Mouse (Mus musculus) spleen, postnatal 4 days (tissue): ENCODE data around the gene Mafg.
A peak's percentile ranks its signal among the peaks of the same experiment; 100 is the strongest.

ENCODE experiments used
- DNase-seq, 2 experiments: peaks; one replicate each; pipeline ENCODE4 v3.0.0; 2022; ENCODE audit warnings: low spot score in 2 of 2

Mafg gene

DNA sequence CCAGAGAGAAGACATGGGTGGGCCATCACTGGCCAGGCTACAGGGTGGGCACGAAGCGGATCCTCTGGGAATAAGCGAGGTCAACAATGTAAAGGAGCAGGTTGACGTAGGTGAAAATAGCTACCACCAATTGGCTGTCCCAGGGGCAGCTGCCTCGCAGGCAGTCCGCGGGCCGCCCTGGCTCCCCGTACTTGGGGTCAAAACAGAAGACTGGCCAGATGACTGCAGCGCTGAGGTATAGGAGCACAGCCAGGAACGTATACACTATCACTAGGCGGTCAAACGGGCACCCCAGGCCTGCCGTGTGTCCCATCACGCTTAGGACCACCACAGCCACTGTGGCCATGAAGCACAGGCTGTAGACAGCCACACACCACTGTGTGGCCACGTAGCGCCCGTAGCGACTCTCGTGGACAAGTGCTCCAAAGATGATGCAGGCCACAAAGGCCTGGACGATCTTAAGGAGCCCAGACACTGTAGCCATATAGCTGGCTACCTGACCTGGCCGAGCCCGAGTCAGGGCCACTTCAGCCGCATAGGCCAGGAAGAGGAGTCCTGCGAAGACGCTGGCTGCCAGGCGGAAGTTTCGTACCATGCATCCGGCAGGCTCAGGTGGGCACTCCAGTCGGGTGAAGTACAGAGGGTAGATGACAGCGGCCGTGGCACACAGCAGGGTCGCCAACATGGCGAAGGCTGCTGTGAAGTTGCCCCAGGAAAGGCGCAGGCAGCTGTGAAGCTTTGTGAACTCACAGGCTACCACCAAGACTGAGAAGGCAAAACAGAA lies 13.8 kb upstream of the Mafg start:
- peak in 1 of 2 experiments; percentile 64 for DNase-seq

DNA sequence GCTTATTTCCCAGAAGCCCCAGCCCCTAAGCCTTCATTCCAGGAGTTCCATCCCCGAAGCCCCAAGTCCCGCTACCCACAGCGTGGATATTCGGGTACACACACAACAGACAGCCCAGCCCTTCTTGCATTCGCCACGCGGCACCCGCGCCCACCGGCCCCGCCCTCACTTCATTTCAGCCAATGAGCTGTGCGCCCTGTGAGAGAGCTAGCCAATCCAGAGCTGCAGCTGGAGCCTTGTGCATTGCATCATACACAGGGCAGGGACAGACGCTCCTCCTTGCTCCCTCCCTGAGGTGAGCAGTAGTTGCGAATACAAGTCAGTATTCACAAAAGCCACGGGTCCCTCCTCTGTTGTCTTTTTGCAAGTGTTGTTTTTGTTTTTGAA lies 10.2 kb upstream of the Mafg start, which contains the start of gene Pycr1:
Gene Pycr1, minus strand, starts transcription at position 169 of the 387 bp plus-strand sequence.
- DNase-seq = peak; percentile 93 to 96

DNA sequence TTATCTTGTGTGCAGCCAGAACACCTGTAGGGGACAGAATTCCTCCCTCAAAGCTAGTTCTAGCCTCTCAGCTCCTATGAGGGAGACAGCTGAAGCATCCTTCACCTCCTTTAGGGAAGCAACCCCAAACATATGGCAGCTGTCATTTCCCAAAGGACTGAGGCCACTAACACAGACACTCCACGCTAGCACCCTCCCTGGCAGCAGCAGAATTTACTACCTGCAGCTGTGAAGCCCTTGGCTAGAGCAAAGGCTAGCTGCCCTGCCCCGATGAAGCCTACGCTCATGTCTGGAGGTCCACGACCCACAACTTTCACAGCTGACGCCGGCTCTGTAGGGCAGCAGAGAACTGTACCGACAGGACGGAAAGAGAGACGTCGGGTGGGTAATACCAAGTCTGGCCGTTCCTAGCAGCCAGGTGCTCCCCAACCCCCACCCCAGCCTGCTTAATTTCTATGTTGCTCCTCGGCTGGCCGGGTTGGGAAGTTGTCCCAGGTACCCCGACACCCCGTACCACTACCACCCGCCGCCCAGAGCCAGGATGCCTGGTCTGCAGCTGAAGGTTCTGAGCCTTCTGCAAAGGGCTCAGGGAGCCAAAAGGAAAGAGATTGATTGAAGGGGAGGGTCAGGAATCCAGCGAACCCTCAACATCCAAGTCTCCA lies 9.7 kb upstream of the Mafg start:
- no peak for DNase-seq

- DNase-seq = no peak
These were observed 8.5 kb upstream of the Mafg start for GRCm38 (mm10) chr11:120641869-120642268.

GRCm38 (mm10) chr11:120641255-120641654 lies 7.9 kb upstream of the Mafg start:
- peak in 1 of 2 experiments; percentile 59 for DNase-seq

- no peak for DNase-seq
These were observed 1.4 kb upstream of the Mafg start for GRCm38 (mm10) chr11:120634810-120635209.

GRCm38 (mm10) chr11:120632559-120633519 lies 561 bp downstream of the Mafg start:
- DNase-seq = peak; percentile 78 to 89

GRCm38 (mm10) chr11:120631726-120632448 lies 1.5 kb downstream of the Mafg start:
- DNase-seq = peak; percentile 60 to 78

DNA sequence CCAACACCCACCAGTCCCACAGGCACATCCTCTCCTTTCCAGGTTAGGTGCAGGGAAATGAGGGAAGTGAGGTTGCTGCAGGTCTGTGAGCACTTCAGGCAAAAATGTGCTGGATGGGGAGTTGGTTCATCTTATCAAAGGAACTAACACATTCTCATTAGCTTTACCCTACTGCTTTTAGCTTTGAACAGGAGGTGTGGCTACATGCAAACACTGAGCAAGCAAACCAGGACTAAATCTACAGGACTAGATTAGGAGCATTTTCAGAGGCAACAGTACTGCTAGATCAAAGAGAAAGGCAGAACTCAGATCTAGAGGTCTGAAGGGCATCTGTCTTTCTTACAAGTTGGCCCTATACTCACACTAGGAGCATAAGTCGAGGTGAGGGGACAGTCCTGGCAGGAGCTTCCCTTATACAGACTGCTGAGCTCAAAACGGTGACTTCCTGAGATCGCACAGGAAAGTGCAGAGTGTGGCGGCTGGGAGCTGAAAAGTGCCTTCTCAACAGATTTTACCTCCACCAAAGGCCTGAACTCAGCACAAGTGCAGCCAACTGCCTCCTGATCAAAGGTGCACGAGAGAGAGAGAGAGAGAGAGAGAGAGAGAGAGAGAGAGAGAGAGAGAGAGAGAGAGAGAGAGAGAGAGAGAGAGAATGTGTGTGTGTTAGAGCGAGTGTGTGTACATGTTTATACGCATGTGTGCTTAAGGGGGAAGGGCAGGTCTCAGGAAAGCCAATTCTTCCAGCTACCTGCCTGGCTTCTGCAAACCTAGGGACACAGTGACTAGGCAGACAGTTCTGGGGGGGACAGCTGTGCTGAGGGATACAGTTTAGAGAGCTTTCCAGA lies 2.3 kb downstream of the Mafg start:
- peak; percentile 30 to 71 for DNase-seq

GRCm38 (mm10) chr11:120630401-120630871 lies 3.0 kb downstream of the Mafg start:
- peak; percentile 68 to 80 for DNase-seq

DNA sequence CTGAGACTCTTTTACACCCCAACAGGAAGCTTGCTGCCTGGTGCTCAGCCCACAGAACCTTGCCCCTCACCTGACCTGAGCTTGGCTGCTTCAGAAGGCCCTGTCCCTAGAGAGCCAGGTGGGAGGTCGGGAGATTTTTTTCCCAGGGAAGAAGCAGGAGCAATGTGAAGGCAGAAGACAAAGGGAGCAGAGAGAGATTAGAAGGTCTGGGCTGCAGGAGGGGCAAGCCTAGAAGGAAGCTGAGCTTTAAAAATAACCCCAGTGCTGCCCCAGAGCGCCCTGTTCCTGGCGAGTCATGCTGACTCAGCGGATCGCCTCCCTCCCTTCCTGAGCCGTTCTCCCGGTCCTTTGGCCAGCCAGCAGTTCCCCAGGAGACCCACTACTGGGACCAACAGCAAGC lies 3.5 kb downstream of the Mafg start:
- peak; percentile 82 to 90 for DNase-seq

- DNase-seq = peak; percentile 79 to 88
These were observed 4.1 kb downstream of the Mafg start for GRCm38 (mm10) chr11:120629341-120629730.

GRCm38 (mm10) chr11:120628601-120629340 lies 4.6 kb downstream of the Mafg start:
- peak in 1 of 2 experiments; percentile 67 for DNase-seq

DNA sequence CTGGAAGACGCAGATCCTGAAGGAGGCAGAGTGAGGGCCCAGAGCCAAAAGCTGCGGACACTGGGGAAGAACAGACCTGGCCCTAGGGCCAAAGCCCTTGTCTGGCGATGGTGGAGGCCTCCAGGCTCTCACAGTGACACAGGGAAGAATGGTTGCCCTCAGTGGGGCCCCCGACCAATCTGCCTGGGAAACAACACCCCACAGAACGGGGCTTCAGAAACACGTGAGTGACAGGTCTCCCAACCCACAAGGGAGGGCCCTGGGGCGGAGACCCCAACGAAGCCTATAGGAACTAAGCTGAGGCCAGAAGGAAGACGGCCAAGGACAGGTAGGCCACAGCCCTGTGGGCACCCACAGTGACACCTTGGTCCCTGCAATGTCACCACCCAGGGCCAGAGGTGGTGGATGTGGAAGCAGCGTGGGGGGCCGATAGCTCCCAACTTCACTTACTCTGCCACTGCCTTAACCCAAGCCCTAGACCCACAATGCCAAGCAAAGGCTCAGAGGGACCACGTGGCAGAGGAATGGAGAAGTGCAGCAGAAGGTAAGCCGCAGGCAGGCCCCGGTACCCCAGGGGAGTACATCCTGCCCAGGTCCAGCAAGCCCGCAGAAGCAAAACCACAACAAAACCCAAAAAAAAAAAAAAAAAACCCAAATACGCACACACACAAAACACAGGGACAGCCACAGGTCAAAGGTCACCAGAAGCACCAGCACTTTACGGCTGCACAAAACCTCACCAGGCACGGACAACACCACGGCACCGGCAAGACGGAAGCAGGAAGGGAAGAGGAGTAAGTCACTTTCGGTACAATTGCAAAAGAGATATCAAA lies 5.7 kb downstream of the Mafg start:
- DNase-seq = peak; percentile 62 to 81

- peak in 1 of 2 experiments; percentile 63 for DNase-seq
These were observed 6.5 kb downstream of the Mafg start for GRCm38 (mm10) chr11:120626785-120627467.

DNA sequence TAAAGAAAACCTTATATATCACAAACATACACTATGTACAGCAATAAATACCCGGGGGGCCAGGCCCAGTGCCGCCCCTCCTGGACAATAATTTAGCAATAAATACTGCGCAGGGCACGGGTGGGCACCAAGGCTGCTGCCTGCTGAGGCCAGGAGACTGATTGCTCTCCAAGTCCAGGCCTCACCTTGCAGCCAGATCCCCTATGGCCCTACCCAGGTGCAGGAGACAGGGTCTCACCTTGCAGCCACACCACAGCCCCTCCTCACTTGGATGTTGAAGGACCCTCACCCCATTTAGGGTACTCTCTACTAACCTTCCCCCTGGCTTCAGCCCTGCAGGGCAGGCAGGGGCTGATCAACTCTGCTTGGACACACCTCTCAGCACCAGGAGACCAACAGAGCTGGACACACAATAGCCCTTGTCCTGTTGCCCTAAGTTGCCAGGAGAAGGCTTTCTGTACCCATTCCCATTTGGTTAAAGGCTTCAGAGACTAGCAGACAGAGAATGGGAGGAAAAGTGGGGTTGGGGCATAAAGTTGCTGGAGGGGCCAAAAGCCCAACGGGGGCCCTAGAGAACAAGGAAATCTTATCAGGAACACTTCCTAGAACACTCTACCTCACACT lies 8.1 kb downstream of the Mafg start, which contains the start of gene Sirt7:
Gene Sirt7, minus strand, starts transcription at position 89 of the 624 bp plus-strand sequence.
- DNase-seq = no peak

DNA sequence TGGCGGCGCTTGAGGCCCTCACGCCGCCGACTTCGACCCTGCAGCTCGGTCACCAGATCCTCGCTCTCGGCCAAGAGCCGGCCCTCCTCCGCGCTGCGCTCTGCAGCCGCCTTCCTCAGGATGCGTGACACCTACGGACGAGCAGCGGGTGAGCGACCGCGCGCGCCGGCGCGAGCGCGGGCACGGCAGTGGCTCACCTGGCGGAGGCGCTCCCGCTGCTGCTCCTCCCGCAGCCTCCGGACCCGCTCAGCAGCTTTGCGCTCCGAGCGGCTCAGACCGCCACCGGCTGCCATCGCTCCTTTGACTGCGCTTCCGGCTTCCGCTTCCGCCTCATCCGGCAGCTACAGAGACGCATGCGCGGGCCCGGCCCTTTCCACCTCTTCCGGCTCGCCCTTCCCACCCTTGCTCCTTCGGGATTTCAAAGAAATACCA lies 8.7 kb downstream of the Mafg start:
- DNase-seq = peak; percentile 85 to 93
